Mouse (Mus musculus) CH12.LX (cell line): Measurements from ENCODE around the gene Stat5b.

Source experiments
- CTCF ChIP-seq, 2 experiments: IDR thresholded peaks in 1 of 2; conservative IDR thresholded peaks in 1 of 2; 2 replicates each; pipeline ENCODE4 v1.5.1; 2011 to 2012; ENCODE audit warnings: low read depth in 2 of 2, low read length in 2 of 2, improper control_type of control experiment in 1 of 2, inconsistent platforms in 1 of 2, mild to moderate bottlenecking in 1 of 2, moderate library complexity in 1 of 2
- UBTF ChIP-seq: IDR thresholded peaks from 2 replicates; pipeline ENCODE4 v1.6.1; 2012; ENCODE audit warnings: low read depth, mild to moderate bottlenecking, inconsistent platforms, low read length, improper control_type of control experiment, moderate library complexity

DNA sequence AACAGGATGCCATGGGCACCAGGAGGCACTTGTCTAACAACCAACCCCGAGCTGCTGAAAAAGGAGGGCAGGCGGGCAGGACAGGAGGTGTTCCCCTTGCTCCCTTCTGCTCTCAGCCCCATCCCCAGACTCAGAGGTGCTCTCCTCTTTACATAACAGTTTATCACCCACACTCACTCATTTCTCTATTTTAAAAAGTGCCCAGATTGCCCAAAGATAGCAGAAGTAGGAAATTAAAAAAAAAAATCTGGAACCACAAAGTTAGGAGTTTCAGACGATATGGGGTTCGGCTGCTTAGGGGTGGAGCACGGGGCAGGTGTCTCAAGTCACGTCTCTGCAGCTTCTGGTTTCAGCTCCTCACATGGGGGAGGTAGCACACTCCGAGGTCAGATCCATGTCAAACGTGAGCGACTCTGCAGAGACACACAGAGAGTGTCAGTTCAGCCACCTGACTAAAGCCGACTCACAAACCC is 37.9 kb upstream of the Stat5b start:
- TF ChIP-seq CTCF (conservative IDR thresholded peaks at IDR 0.05 in 1 of 2, IDR thresholded peaks at IDR 0.05 in 1 of 2; ENCODE audit: low read depth in 2 of 2, low read length in 2 of 2): no peak
- TF ChIP-seq UBTF: no peak
